Mouse (Mus musculus) neural tube, embryonic 14.5 days (tissue): ENCODE measurements around the gene Cfb. TPM values are rescaled to one million over a fixed set of nuclear protein-coding genes. Genes with fewer than 3 reads are reported as not detected.
"Not testable (repeated sequence)": the region's sequence is repeated elsewhere in the genome, so short reads cannot be mapped to it uniquely, and the experiment has no call there.

Source experiments
- ATAC-seq: fragments of 200-750 bp; cut with Nextera tagmentation; 2 replicates; pipeline ENCODE4 v1.8.0; 2017; ENCODE audit warnings: low read depth, mild to moderate bottlenecking, moderate TSS enrichment, moderate library complexity
- H3K27ac ChIP-seq: fragments of 300-500 bp; sonication (generic); 2 replicates; pipeline ENCODE4 v1.5.1; 2014; ENCODE audit warnings: low read depth, mild to moderate bottlenecking, control low read depth, low read length, moderate library complexity, mixed read lengths
- H3K27me3 ChIP-seq: fragments of 300-500 bp; sonication (generic); 2 replicates; pipeline ENCODE4 v1.6.1; 2014; ENCODE audit warnings: low read length; ENCODE audit not compliant: control insufficient read depth, insufficient read depth
- H3K36me3 ChIP-seq: fragments of 300-500 bp; sonication (generic); 2 replicates; pipeline ENCODE4 v1.6.1; 2014; ENCODE audit warnings: low read length, mixed read lengths; ENCODE audit not compliant: control insufficient read depth, insufficient read depth
- H3K4me1 ChIP-seq: fragments of 300-500 bp; sonication (generic); 2 replicates; pipeline ENCODE4 v1.6.1; 2014; ENCODE audit warnings: low read length; ENCODE audit not compliant: control insufficient read depth, insufficient read depth
- H3K4me2 ChIP-seq: fragments of 300-500 bp; sonication (generic); 2 replicates; pipeline ENCODE4 v1.6.1; 2014; ENCODE audit warnings: mild to moderate bottlenecking, low read depth, low read length, control low read depth
- H3K4me3 ChIP-seq: fragments of 300-500 bp; sonication (generic); 2 replicates; pipeline ENCODE4 v1.5.1; 2014; ENCODE audit warnings: low read depth, low read length, control low read depth, mixed read lengths
- H3K9ac ChIP-seq: fragments of 300-500 bp; sonication (generic); replicated peaks from 2 replicates; pipeline ENCODE4 v1.6.1; 2014; ENCODE audit warnings: low read depth, mild to moderate bottlenecking, control low read depth, low read length, mixed read lengths
- H3K9me3 ChIP-seq: fragments of 300-500 bp; sonication (generic); 2 replicates; pipeline ENCODE4 v1.6.1; 2016; ENCODE audit warnings: low read length; ENCODE audit not compliant: control insufficient read depth
- WGBS: fragments of 180-500 bp; shearing (Covaris S2); extraction: QIAGEN DNeasy Blood & Tissue Kit; methylation state at CpG from one replicate; pipeline ENCODE4 v1.1.7; 2014; 5-methylcytosine and 5-hydroxymethylcytosine counted together
- polyA plus RNA-seq: library from polyadenylated mRNA; unstranded; fragments of >200 nt; fragmentation: Nextera tagmentation; extraction: Ambion mirVana; gene quantifications from 2 replicates; pipeline ENCODE4 v1.2.1, GENCODE M21; 2014

The Cfb gene
- polyA plus RNA-seq, 1 experiment from 2014 or later = 1.3 TPM

GRCm38 (mm10) chr17:34836155-34836855, 26.0 kb downstream of the Cfb start:
- H3K4me2 ChIP-seq = peak overlapping the region; percentile 99
- H3K4me1 ChIP-seq = peaks cover 20% of the 10 kb centered on the region
- H3K4me3 ChIP-seq = peak overlapping the region; percentile 72
- no peaks in the 10 kb centered on the region for H3K9me3 ChIP-seq
- H3K9ac ChIP-seq = peak overlapping the region; percentile 70
- 4% methylated on average over 47 of the region's 48 CpGs for WGBS
- no peaks in the 10 kb centered on the region for H3K27me3 ChIP-seq
- peaks cover 29% of the 10 kb centered on the region for H3K36me3 ChIP-seq
- ATAC-seq = peak; percentile 83
- peak overlapping the region; percentile 83 for H3K27ac ChIP-seq

DNA sequence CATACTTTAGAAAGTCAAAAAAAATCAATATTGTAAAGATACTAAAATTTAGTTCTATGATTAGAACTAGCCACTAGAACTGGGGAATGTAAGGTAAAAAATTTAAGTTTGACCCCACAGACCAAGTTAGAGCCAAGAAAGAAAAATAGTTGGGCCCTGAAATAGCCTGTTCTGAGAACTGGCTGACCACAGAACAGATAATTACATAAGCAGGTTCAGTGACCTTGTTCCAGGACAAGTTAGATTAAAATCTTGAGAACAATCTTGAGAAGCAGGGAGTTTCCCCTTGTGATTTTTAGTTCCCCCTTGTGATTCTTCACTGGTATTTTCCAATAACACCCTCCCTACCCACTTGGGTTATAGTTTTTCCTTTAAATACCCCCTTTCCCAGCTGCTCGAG, 31.5 kb downstream of the Cfb start:
- not testable (repeated sequence) for H3K27ac ChIP-seq, H3K27me3 ChIP-seq, H3K9me3 ChIP-seq, H3K4me1 ChIP-seq, H3K4me2 ChIP-seq, H3K4me3 ChIP-seq, H3K9ac ChIP-seq, ATAC-seq
- peaks cover 17% of the 10 kb centered on the region; the same call in 1 of the 2 replicates for H3K36me3 ChIP-seq
- 96% methylated on average over 1 of the region's 1 CpGs for WGBS

GRCm38 (mm10) chr17:34814818-34815370, 47.4 kb downstream of the Cfb start:
- H3K4me2 ChIP-seq = no peak overlapping the region
- 78% methylated on average over 7 of the region's 7 CpGs for WGBS
- no peak overlapping the region for H3K9ac ChIP-seq
- H3K36me3 ChIP-seq = no peaks in the 10 kb centered on the region
- no peak for ATAC-seq
- no peak overlapping the region for H3K27ac ChIP-seq
- H3K27me3 ChIP-seq = no peaks in the 10 kb centered on the region
- H3K4me1 ChIP-seq = no peaks in the 10 kb centered on the region
- H3K9me3 ChIP-seq = no peaks in the 10 kb centered on the region
- no peak overlapping the region for H3K4me3 ChIP-seq

DNA sequence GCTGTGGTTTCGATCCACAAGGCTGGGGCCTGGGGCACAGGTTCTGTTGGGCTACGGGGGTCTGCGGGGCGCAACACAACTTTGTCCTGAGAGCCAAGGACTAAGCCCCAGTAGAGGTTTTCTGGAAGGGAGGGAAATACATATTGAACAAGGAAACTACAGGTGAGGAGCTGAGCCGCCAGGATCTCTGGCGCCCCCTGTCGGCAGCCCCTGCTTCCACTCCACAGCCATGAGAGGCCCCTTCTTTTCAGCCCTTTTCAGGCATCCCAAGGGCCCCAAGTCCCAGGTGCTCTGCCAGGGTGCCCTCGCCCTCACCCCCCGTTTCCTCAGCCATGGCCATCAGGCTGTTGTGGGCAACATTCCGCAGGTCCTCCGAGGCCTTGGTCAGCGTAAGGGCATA, 48.6 kb downstream of the Cfb start:
- ATAC-seq, H3K27me3 ChIP-seq, H3K4me1 ChIP-seq, H3K9ac ChIP-seq, H3K4me3 ChIP-seq, H3K36me3 ChIP-seq, H3K9me3 ChIP-seq, H3K27ac ChIP-seq, H3K4me2 ChIP-seq: not testable (repeated sequence)
- WGBS = 57% methylated on average over 11 of the region's 12 CpGs

DNA sequence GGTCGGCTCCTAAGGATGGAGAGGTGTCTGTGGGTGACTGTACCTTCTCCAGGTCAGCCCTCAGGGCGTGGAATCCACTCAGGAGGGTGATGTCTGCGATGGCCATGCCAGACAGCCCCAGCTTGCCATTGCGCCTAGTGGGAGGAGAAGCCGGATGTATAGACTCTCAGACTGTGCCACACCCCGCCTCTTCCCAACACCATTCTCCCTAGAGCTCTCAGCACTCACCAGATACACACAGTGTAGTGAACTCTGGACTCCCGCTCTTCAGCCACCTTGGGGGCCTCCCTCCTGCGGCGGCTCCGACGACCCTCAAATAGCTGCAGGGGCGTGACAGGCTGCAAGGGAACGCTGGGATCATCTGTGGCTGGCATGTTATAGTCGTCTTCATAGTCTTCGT, 51.0 kb downstream of the Cfb start:
- no peaks in the 10 kb centered on the region for H3K27me3 ChIP-seq
- H3K4me1 ChIP-seq = no peaks in the 10 kb centered on the region
- no peak overlapping the region for H3K9ac ChIP-seq
- no peaks in the 10 kb centered on the region for H3K9me3 ChIP-seq
- H3K4me2 ChIP-seq = no peak overlapping the region
- no peaks in the 10 kb centered on the region for H3K36me3 ChIP-seq
- ATAC-seq = no peak
- no peak overlapping the region for H3K27ac ChIP-seq
- WGBS = 81% methylated on average over 15 of the region's 15 CpGs
- no peak overlapping the region for H3K4me3 ChIP-seq

DNA sequence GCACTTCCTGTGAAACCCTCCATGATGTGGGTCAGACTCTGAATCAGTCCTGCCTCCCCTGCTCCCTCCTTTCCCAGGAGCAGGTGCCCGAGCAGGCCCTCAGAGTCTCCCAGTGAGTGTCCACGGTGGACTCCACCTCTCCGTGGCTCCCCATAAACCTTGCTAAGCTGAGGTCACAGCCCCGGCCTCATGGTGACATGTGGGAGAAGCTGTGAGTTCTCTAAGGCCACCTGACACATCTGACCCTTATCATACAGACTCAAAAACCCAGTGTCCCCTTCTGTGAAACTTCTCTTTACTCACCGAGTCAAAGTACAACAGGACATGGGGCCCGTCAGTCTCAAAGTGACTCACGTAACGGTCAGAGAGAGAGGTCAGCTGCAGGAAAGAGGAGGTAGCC, 51.5 kb downstream of the Cfb start:
- H3K27ac ChIP-seq, ATAC-seq, H3K9ac ChIP-seq, H3K36me3 ChIP-seq, H3K4me2 ChIP-seq, H3K9me3 ChIP-seq, H3K27me3 ChIP-seq, H3K4me1 ChIP-seq, H3K4me3 ChIP-seq: not testable (repeated sequence)
- 90% methylated on average over 8 of the region's 8 CpGs for WGBS

GRCm38 (mm10) chr17:34810411-34810810, 51.9 kb downstream of the Cfb start:
- not testable (repeated sequence) for H3K27me3 ChIP-seq, H3K4me1 ChIP-seq, H3K4me2 ChIP-seq, H3K9ac ChIP-seq, H3K36me3 ChIP-seq, H3K9me3 ChIP-seq, H3K27ac ChIP-seq, H3K4me3 ChIP-seq, ATAC-seq
- WGBS = 91% methylated on average over 5 of the region's 5 CpGs

- no peak overlapping the region for H3K4me3 ChIP-seq
- H3K4me1 ChIP-seq = no peaks in the 10 kb centered on the region
- no peaks in the 10 kb centered on the region for H3K36me3 ChIP-seq
- no peak overlapping the region for H3K4me2 ChIP-seq
- H3K27ac ChIP-seq = no peak overlapping the region
- WGBS = 83% methylated on average over 6 of the region's 6 CpGs
- no peak for ATAC-seq
- no peak overlapping the region for H3K9ac ChIP-seq
- H3K9me3 ChIP-seq = no peaks in the 10 kb centered on the region
- no peaks in the 10 kb centered on the region for H3K27me3 ChIP-seq
Observed at GRCm38 (mm10) chr17:34808599-34809205, 53.6 kb downstream of the Cfb start.

- Histone ChIP-seq H3K9me3 (no peaks in the 10 kb centered on the region), H3K4me3 (no peak overlapping the region), H3K9ac (no peak overlapping the region), H3K27me3 (no peaks in the 10 kb centered on the region), H3K36me3 (no peaks in the 10 kb centered on the region), H3K4me2 (no peak overlapping the region), H3K4me1 (no peaks in the 10 kb centered on the region), H3K27ac (no peak overlapping the region)
- 66% methylated on average over 3 of the region's 3 CpGs for WGBS
- no peak for ATAC-seq
Observed at GRCm38 (mm10) chr17:34807176-34807575, 55.1 kb downstream of the Cfb start.
